Mouse (Mus musculus): ENCODE measurements around the gene Trpm8. TPM values are rescaled to one million over a fixed set of nuclear protein-coding genes. Genes with fewer than 3 reads are reported as not detected.
A peak's percentile ranks its signal among the peaks of the same experiment; 100 is the strongest.

The Trpm8 gene
- polyA plus RNA-seq, 1 experiment from 2014 or later: 0.11 TPM

- no peak overlapping the region for H3K27ac ChIP-seq (replicated peaks)
- H3K27me3 ChIP-seq: no peaks in the 10 kb centered on the region
- 78% methylated on average over 8 of the region's 8 CpGs for WGBS
- no peaks in the 10 kb centered on the region for H3K4me1 ChIP-seq
- H3K4me2 ChIP-seq (replicated peaks): no peak overlapping the region
- H3K9me3 ChIP-seq: peaks cover 67% of the 10 kb centered on the region
- H3K4me3 ChIP-seq: no peak overlapping the region
- ATAC-seq (replicated peaks): no peak
- H3K36me3 ChIP-seq: no peaks in the 10 kb centered on the region
- H3K9ac ChIP-seq (replicated peaks): no peak overlapping the region
Observed at GRCm38 (mm10) chr1:88253106-88253505, 24.4 kb upstream of the Trpm8 start.

DNA sequence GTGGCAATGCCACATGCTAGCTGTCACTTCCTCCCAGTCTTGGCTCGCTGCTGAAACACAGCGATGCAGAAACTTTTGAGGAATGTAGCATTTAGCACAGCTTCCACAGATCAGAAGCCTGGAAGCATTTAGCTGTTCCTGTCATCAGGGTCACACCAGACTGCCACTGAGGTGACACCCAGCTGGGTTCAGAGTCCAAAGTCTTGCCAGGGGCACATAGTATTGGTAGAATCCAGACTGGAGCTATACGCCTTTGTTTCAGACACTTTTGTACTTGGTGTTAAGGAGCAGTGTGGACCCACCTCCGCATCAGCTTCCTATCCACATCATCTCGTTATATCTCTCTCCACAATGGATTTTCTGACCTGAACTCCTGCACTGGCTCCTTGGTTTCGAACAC, 23.9 kb upstream of the Trpm8 start:
- Histone ChIP-seq H3K9ac (replicated peaks) (no peak overlapping the region), H3K36me3 (no peaks in the 10 kb centered on the region), H3K27me3 (no peaks in the 10 kb centered on the region), H3K4me3 (no peak overlapping the region), H3K27ac (replicated peaks) (no peak overlapping the region), H3K4me2 (replicated peaks) (no peak overlapping the region), H3K9me3 (peaks cover 65% of the 10 kb centered on the region), H3K4me1 (no peaks in the 10 kb centered on the region)
- WGBS: 71% methylated on average over 6 of the region's 6 CpGs
- ATAC-seq (replicated peaks): no peak

DNA sequence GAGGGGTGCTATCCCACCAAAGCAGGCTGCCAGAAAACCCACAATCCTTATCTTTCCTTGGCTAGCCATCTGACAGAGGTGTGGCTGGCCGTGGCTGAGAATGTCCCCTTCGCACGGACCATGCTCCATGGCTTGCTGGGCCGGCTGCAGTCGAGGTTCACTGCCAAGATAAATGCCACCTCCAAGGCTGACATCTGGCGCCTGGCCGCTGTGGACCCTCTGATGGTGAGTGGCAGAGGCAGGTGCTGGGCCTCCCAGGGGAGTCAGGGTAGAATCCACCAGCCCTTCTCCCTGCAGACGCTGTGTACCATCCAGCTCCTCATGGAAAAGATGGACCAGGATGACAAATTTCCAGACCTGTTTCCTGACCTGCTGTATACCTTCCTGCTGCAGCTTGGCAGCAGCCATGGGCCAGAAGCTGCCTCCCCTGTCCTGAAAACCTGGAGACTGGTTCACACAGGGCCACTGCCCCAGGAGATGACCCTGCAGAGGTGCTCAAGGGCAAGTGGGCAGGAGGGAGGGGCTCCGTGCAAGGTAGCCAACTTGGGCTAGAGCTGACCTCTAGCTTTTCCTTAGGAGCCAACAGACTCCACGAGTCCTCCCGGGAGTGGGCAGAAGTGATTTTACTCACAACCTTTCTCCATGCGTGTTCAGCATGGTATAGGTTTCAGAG, 22.5 kb upstream of the Trpm8 start:
- Histone ChIP-seq H3K36me3 (0 out of 2 replicates have a peak, but pooled peaks cover 4% of the 10 kb centered on the region), H3K27me3 (no peaks in the 10 kb centered on the region), H3K4me2 (replicated peaks) (no peak overlapping the region), H3K9me3 (peaks cover 53% of the 10 kb centered on the region), H3K4me1 (no peaks in the 10 kb centered on the region), H3K4me3 (no peak overlapping the region), H3K27ac (replicated peaks) (no peak overlapping the region), H3K9ac (replicated peaks) (no peak overlapping the region)
- ATAC-seq (replicated peaks): no peak
- WGBS: 90% methylated on average over 12 of the region's 12 CpGs

GRCm38 (mm10) chr1:88255466-88255857, 22.0 kb upstream of the Trpm8 start:
- 61% methylated on average over 2 of the region's 2 CpGs for WGBS
- Histone ChIP-seq H3K9me3 (peaks cover 48% of the 10 kb centered on the region), H3K36me3 (peaks cover 8% of the 10 kb centered on the region; the same call in 1 of the 2 replicates), H3K4me3 (no peak overlapping the region), H3K27ac (replicated peaks) (no peak overlapping the region), H3K4me2 (replicated peaks) (no peak overlapping the region), H3K4me1 (no peaks in the 10 kb centered on the region), H3K27me3 (no peaks in the 10 kb centered on the region), H3K9ac (replicated peaks) (no peak overlapping the region)
- no peak for ATAC-seq (replicated peaks)

GRCm38 (mm10) chr1:88255989-88256754, 21.3 kb upstream of the Trpm8 start:
- ATAC-seq (replicated peaks): no peak
- no peaks in the 10 kb centered on the region for H3K4me1 ChIP-seq
- H3K9ac ChIP-seq (replicated peaks): no peak overlapping the region
- peaks cover 11% of the 10 kb centered on the region for H3K36me3 ChIP-seq
- 82% methylated on average over 13 of the region's 13 CpGs for WGBS
- no peak overlapping the region for H3K4me3 ChIP-seq
- H3K27me3 ChIP-seq: no peaks in the 10 kb centered on the region
- H3K9me3 ChIP-seq: peaks cover 43% of the 10 kb centered on the region
- H3K4me2 ChIP-seq (replicated peaks): no peak overlapping the region
- H3K27ac ChIP-seq (replicated peaks): no peak overlapping the region

DNA sequence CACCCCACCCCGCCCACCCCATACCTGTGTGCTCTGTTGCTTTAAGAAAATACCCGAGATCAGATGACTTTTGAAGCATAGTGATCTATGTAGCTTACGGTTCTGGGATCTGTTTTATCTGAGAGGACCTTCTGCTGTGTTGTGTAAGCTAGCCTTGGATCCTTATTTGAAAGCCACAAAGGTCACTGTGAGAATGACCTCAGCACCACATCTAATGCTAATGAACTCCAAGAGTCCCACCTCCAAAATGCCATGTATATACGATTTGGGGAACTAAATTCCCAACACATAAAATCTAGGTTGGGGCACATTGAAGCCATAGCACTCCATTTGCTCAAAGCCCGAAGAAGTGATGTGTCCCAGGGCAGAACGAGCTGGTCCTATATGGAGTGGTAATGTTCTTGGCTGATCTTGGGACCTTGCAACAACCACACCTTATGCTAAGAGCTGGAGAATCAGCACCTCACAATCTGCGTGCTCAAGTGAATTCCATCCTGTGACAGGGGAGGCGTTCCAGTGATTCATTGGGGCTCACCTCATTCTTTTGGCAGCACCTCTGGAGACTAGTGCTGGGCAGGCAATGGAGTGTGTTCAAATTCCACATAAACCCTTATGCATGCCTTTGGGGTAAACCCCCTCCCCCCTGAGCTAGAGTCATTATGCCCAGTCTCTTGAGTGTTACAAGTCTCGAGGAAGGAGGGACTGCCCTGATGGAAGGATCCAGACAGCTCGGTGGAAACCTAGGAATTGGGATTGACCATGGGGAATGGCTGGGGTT, 20.4 kb upstream of the Trpm8 start:
- H3K4me2 ChIP-seq (replicated peaks): no peak overlapping the region
- H3K27ac ChIP-seq (replicated peaks): no peak overlapping the region
- H3K27me3 ChIP-seq: no peaks in the 10 kb centered on the region
- peaks cover 19% of the 10 kb centered on the region for H3K36me3 ChIP-seq
- H3K4me3 ChIP-seq: no peak overlapping the region
- ATAC-seq (replicated peaks): no peak
- peaks cover 41% of the 10 kb centered on the region for H3K9me3 ChIP-seq
- no peaks in the 10 kb centered on the region for H3K4me1 ChIP-seq
- no peak overlapping the region for H3K9ac ChIP-seq (replicated peaks)
- WGBS: 82% methylated on average over 10 of the region's 10 CpGs

GRCm38 (mm10) chr1:88257681-88258080, 19.8 kb upstream of the Trpm8 start:
- no peaks in the 10 kb centered on the region for H3K27me3 ChIP-seq
- no peak overlapping the region for H3K4me3 ChIP-seq
- no peak overlapping the region for H3K27ac ChIP-seq (replicated peaks)
- H3K9me3 ChIP-seq: peaks cover 35% of the 10 kb centered on the region
- no peak overlapping the region for H3K9ac ChIP-seq (replicated peaks)
- no peak overlapping the region for H3K4me2 ChIP-seq (replicated peaks)
- 82% methylated on average over 6 of the region's 6 CpGs for WGBS
- ATAC-seq (replicated peaks): no peak
- no peaks in the 10 kb centered on the region for H3K4me1 ChIP-seq
- H3K36me3 ChIP-seq: peaks cover 25% of the 10 kb centered on the region

- peaks cover 32% of the 10 kb centered on the region for H3K9me3 ChIP-seq
- peaks cover 32% of the 10 kb centered on the region for H3K36me3 ChIP-seq
- no peaks in the 10 kb centered on the region for H3K4me1 ChIP-seq
- 74% methylated on average over 6 of the region's 6 CpGs for WGBS
- H3K4me3 ChIP-seq: no peak overlapping the region
- no peak overlapping the region for H3K4me2 ChIP-seq (replicated peaks)
- H3K27me3 ChIP-seq: no peaks in the 10 kb centered on the region
- no peak for ATAC-seq (replicated peaks)
- no peak overlapping the region for H3K27ac ChIP-seq (replicated peaks)
- no peak overlapping the region for H3K9ac ChIP-seq (replicated peaks)
Observed at GRCm38 (mm10) chr1:88258361-88258760, 19.1 kb upstream of the Trpm8 start.

DNA sequence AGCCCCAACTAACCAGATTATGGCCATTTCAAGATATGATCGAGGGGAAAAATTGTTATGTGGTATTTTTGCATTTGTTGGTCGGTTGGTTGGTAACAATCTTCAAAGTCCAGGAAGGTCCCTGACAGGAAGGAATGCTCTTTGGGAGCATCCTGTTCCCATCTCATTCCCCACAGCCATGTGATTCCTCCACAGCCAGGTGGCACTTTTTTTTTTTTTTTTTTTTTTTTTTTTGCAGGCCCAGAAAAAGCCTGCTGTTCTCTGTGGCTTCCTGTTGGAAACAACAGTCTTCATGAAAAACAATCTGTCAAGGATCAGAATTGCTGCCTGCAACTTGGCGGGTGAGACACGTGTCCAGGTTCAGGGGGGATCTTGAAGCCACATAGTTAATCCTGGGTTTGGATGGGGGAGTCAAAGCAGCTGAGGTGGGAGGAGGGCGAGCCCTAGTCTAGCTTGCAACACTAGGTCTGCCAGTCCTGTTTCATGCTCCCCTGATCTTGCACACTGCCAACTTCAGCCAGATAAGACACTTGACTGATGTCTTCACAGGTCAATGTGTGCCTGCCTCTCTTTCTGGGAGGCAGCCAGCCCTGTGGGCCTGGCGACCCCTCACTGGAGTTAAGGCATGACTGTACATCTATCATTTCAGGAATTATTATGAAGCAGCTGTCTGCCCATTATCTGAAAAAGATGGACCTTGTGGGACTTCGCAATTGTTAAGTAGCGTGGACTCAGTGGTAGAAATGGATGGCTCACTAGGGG, 18.4 kb upstream of the Trpm8 start:
- Histone ChIP-seq H3K4me2 (replicated peaks) (no peak overlapping the region), H3K27me3 (no peaks in the 10 kb centered on the region), H3K4me1 (no peaks in the 10 kb centered on the region), H3K9me3 (peaks cover 27% of the 10 kb centered on the region), H3K4me3 (no peak overlapping the region), H3K36me3 (peaks cover 39% of the 10 kb centered on the region), H3K9ac (replicated peaks) (no peak overlapping the region), H3K27ac (replicated peaks) (no peak overlapping the region)
- ATAC-seq (replicated peaks): peak; percentile 2
- 81% methylated on average over 8 of the region's 8 CpGs for WGBS

DNA sequence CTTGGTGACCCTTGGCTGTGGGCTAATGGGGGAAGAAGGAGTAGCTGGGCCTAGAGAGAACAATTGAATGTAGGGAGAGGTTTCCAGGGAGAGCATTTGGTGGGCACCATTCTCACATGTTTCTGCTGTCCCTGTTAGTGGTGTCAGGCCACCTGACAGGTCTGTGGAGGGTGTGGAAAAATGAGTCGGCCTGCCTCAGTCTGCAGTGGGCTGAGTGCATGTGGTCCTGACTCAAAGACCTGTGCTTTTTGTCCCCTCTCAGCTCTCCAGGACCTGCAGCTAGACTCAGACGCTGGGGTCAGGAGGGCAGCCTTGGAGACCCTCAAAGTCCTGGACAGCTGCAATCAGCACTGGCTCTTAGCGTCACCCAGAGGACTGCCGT, 17.8 kb upstream of the Trpm8 start:
- Histone ChIP-seq H3K36me3 (peaks cover 45% of the 10 kb centered on the region), H3K4me2 (replicated peaks) (no peak overlapping the region), H3K4me3 (no peak overlapping the region), H3K4me1 (no peaks in the 10 kb centered on the region), H3K27me3 (no peaks in the 10 kb centered on the region), H3K9ac (replicated peaks) (no peak overlapping the region), H3K9me3 (peaks cover 23% of the 10 kb centered on the region), H3K27ac (replicated peaks) (no peak overlapping the region)
- ATAC-seq (replicated peaks): peak; percentile 4; the same call in 1 of the 2 replicates
- 82% methylated on average over 4 of the region's 4 CpGs for WGBS

DNA sequence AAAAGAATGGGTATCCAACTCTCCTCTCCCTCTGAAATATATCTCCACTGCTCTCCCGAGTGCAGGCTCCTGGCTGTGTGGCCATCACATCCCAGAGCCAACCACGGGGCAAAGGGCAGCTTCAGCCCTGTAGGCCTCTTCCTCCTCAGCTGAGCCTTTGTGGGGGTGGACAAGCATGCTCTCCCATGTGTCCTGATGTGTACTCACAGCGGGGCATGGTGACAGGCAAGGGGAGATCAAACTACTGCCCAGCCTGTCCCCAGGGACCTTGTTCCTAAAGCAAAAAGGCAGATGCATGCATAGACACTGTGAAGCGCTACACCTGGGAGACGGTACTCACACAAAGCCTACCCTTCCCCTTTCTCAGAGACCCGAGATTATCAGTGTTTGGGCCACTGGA, 17.3 kb upstream of the Trpm8 start:
- Histone ChIP-seq H3K9me3 (peaks cover 18% of the 10 kb centered on the region), H3K27ac (replicated peaks) (no peak overlapping the region), H3K27me3 (no peaks in the 10 kb centered on the region), H3K4me1 (no peaks in the 10 kb centered on the region), H3K4me3 (no peak overlapping the region), H3K9ac (replicated peaks) (no peak overlapping the region), H3K4me2 (replicated peaks) (no peak overlapping the region), H3K36me3 (peaks cover 49% of the 10 kb centered on the region)
- 86% methylated on average over 6 of the region's 6 CpGs for WGBS
- ATAC-seq (replicated peaks): peak; percentile 1; the same call in 1 of the 2 replicates

Measured in forebrain, embryonic 15.5 days (tissue).